Mouse (Mus musculus): ENCODE results near the gene Iqsec2. TPM values are rescaled to one million over a fixed set of nuclear protein-coding genes. Genes with fewer than 3 reads are reported as not detected.
"Not testable (repeated sequence)": the region's sequence is repeated elsewhere in the genome, so short reads cannot be mapped to it uniquely, and the experiment has no call there.

Gene Iqsec2
- polyA plus RNA-seq, 1 experiment, result 11.9 TPM

- no peak for TF ChIP-seq POLR2A (IDR thresholded peaks at IDR 0.05; ENCODE audit: low read depth, low read length)
- TF ChIP-seq CTCF (IDR thresholded peaks at IDR 0.05; ENCODE audit: borderline replicate concordance, insufficient read depth, low read length), result no peak
- H3K27ac ChIP-seq (ENCODE audit: insufficient read depth, low read length), result no peak overlapping the region
- no peaks in the 10 kb centered on the region for H3K4me1 ChIP-seq (ENCODE audit: control insufficient read depth, insufficient read depth, low read length)
- H3K4me3 ChIP-seq (ENCODE audit: insufficient read depth, low read length), result no peak overlapping the region
Observed at GRCm38 (mm10) chrX:152235758-152236157, 91.7 kb downstream of the Iqsec2 start.

GRCm38 (mm10) chrX:152243140-152243539, 99.1 kb downstream of the Iqsec2 start:
- H3K27ac ChIP-seq (ENCODE audit: insufficient read depth, low read length); H3K4me3 ChIP-seq (ENCODE audit: insufficient read depth, low read length); H3K4me1 ChIP-seq (ENCODE audit: control insufficient read depth, insufficient read depth, low read length): not testable (repeated sequence)

GRCm38 (mm10) chrX:152244492-152245189, 100.6 kb downstream of the Iqsec2 start:
- no peak for TF ChIP-seq CTCF (IDR thresholded peaks at IDR 0.05; ENCODE audit: borderline replicate concordance, insufficient read depth, low read length)
- no peak for TF ChIP-seq POLR2A (IDR thresholded peaks at IDR 0.05; ENCODE audit: low read depth, low read length)
- H3K4me1 ChIP-seq (ENCODE audit: control insufficient read depth, insufficient read depth, low read length), result no peaks in the 10 kb centered on the region
- H3K27ac ChIP-seq (ENCODE audit: insufficient read depth, low read length), result no peak overlapping the region
- H3K4me3 ChIP-seq (ENCODE audit: insufficient read depth, low read length), result no peak overlapping the region

GRCm38 (mm10) chrX:152271189-152271588, 127.1 kb downstream of the Iqsec2 start:
- TF ChIP-seq POLR2A (IDR thresholded peaks at IDR 0.05; ENCODE audit: low read depth, low read length) (no peak), CTCF (IDR thresholded peaks at IDR 0.05; ENCODE audit: borderline replicate concordance, insufficient read depth, low read length) (no peak)
- H3K4me3 ChIP-seq (ENCODE audit: insufficient read depth, low read length), result no peak overlapping the region
- H3K27ac ChIP-seq (ENCODE audit: insufficient read depth, low read length), result no peak overlapping the region
- no peaks in the 10 kb centered on the region for H3K4me1 ChIP-seq (ENCODE audit: control insufficient read depth, insufficient read depth, low read length)

Other genes starting within 250 kb of the Iqsec2 start
- 103 and 104 TPM in 2 replicates for gene Hsd17b10, start 142.4 kb upstream of the Iqsec2 start, polyA plus RNA-seq (2011; ENCODE audit: insufficient read length, low read depth, missing spikeins)
- gene Ribc1, start 128.0 kb upstream of the Iqsec2 start, polyA plus RNA-seq (2011; ENCODE audit: insufficient read length, low read depth, missing spikeins), result 0.43 and 0.91 TPM in 2 replicates
- gene Smc1a, start 127.8 kb upstream of the Iqsec2 start, polyA plus RNA-seq (2011; ENCODE audit: insufficient read length, low read depth, missing spikeins), result 83.5 and 97.5 TPM in 2 replicates
- 42.2 and 45.0 TPM in 2 replicates for gene Kdm5c, start 88.8 kb downstream of the Iqsec2 start, polyA plus RNA-seq (2011; ENCODE audit: insufficient read length, low read depth, missing spikeins)
- gene Kantr, start 183.2 kb downstream of the Iqsec2 start, polyA plus RNA-seq (2011; ENCODE audit: insufficient read length, low read depth, missing spikeins), result 8.7 and 9.1 TPM in 2 replicates
- gene Tspyl2, start 198.2 kb downstream of the Iqsec2 start, polyA plus RNA-seq (2011; ENCODE audit: insufficient read length, low read depth, missing spikeins), result 36.1 and 38.6 TPM in 2 replicates
- 10.3 and 10.8 TPM in 2 replicates for gene Gpr173, start 224.4 kb downstream of the Iqsec2 start, polyA plus RNA-seq (2011; ENCODE audit: insufficient read length, low read depth, missing spikeins)